Mouse (Mus musculus) Patski (cell line): ENCODE measurements at regions not wholly inside any gene's neighbourhood (a gene's known extent, or its start where the extent isn't known, plus 50 kb on each side); places are given as distances from the start of the nearest gene placed in this dataset.
A peak's percentile ranks its signal among the peaks of the same experiment; 100 is the strongest.

ENCODE experiments used
- ATAC-seq: fragments of 100-300 bp; one replicate; pipeline ENCODE4 v1.8.0; 2021
- CTCF ChIA-PET: fragments of 350-600 bp; sonication (Branson Sonifier 250); formaldehyde crosslinking; loops from one replicate; lab custom pipeline; 2022; ENCODE audit warnings: inconsistent platforms; lab: Charles Lee
- POLR2A ChIA-PET: fragments of 350-600 bp; sonication (Branson Sonifier 250); formaldehyde crosslinking; loops from one replicate; lab custom pipeline; 2022; ENCODE audit warnings: antibody characterized with exemption, inconsistent platforms; lab: Charles Lee
- DNase-seq: peaks from one replicate; pipeline ENCODE4 v3.0.0-alpha.2; 2011; ENCODE audit warnings: low read depth, low spot score
- H3K27me3 ChIP-seq: fragments of 371-371 bp; one replicate; pipeline ENCODE4 v1.5.1; 2021
- CTCF ChIP-seq: fragments of 100-300 bp; IDR thresholded peaks from one replicate; pipeline ENCODE4 v1.5.1; 2021
- in situ Hi-C: fragments of 300-500 bp; cut with MboI; formaldehyde crosslinking; loops from 3 replicates; pipeline ENCODE4 v1.11.1; 2018; ENCODE audit warnings: low pct_unique_long_range_greater_than_20kb, mixed read lengths

GRCm38 (mm10) chr8:109081295-109081694, 412.5 kb upstream of the Pmfbp1 start:
- no peak for DNase-seq

GRCm38 (mm10) chr8:109085134-109085533, 408.7 kb upstream of the Pmfbp1 start:
- CTCF ChIA-PET = interaction anchor here (0.9 kb wide), 1 partner anchor 23 kb away, joined by 3 read pairs; no protein-coding TSS in a partner anchor
- TF ChIP-seq CTCF = no peak
- POLR2A ChIA-PET = no interaction called here
- no peak for DNase-seq
- no peaks in the 10 kb centered on the region for H3K27me3 ChIP-seq
- no peak for ATAC-seq
- in situ Hi-C loops = no loop called here

More at GRCm38 (mm10) chr8:109081295-109081694, 412.5 kb upstream of the Pmfbp1 start:
- TF ChIP-seq CTCF = no peak
- CTCF ChIA-PET = no interaction called here
- no peaks in the 10 kb centered on the region for H3K27me3 ChIP-seq
- in situ Hi-C loops = no loop called here
- no peak for ATAC-seq
- POLR2A ChIA-PET = no interaction called here

- no peak for TF ChIP-seq CTCF
- peaks cover 2% of the 10 kb centered on the region for H3K27me3 ChIP-seq
- DNase-seq (no peak), ATAC-seq (peak; percentile 47)
- in situ Hi-C loops = no loop called here
- CTCF ChIA-PET = interaction anchor here (2.1 kb wide), 1 partner anchor 8 kb away, joined by 7 read pairs; no protein-coding TSS in a partner anchor
- POLR2A ChIA-PET = no interaction called here
Measured at GRCm38 (mm10) chr8:109087781-109088180, 406.0 kb upstream of the Pmfbp1 start.

- in situ Hi-C loops = no loop called here
- DNase-seq = no peak
Measured at GRCm38 (mm10) chr8:109099671-109100070, 394.2 kb upstream of the Pmfbp1 start.

GRCm38 (mm10) chr8:109101416-109101815, 392.4 kb upstream of the Pmfbp1 start:
- no peak for DNase-seq
- in situ Hi-C loops = no loop called here
- ChIA-PET POLR2A (no interaction called here), CTCF (no interaction called here)
- no peak for TF ChIP-seq CTCF
- H3K27me3 ChIP-seq = peaks cover 2% of the 10 kb centered on the region
- ATAC-seq = no peak

More at GRCm38 (mm10) chr8:109099671-109100070, 394.2 kb upstream of the Pmfbp1 start:
- ATAC-seq = no peak
- TF ChIP-seq CTCF = no peak
- H3K27me3 ChIP-seq = peaks cover 6% of the 10 kb centered on the region
- ChIA-PET CTCF (interaction anchor here (1.1 kb wide), 1 partner anchor 31 kb away, joined by 3 read pairs; no protein-coding TSS in a partner anchor), POLR2A (no interaction called here)

- no peak for TF ChIP-seq CTCF
- ChIA-PET CTCF (no interaction called here), POLR2A (no interaction called here)
- H3K27me3 ChIP-seq = no peaks in the 10 kb centered on the region
- DNase-seq (no peak), ATAC-seq (no peak)
- in situ Hi-C loops = no loop called here
Measured at GRCm38 (mm10) chr8:109104798-109105326, 389.0 kb upstream of the Pmfbp1 start.

GRCm38 (mm10) chr8:109105693-109106092, 388.1 kb upstream of the Pmfbp1 start:
- no peak for DNase-seq
- no peak for ATAC-seq
- CTCF ChIA-PET = interaction anchor here (0.8 kb wide), 1 partner anchor 9 kb away, joined by 3 read pairs; no protein-coding TSS in a partner anchor
- POLR2A ChIA-PET = no interaction called here
- H3K27me3 ChIP-seq = no peaks in the 10 kb centered on the region
- in situ Hi-C loops = no loop called here
- TF ChIP-seq CTCF = no peak

GRCm38 (mm10) chr8:109106971-109107370, 386.9 kb upstream of the Pmfbp1 start:
- TF ChIP-seq CTCF = no peak
- in situ Hi-C loops = no loop called here
- ChIA-PET CTCF (no interaction called here), POLR2A (no interaction called here)
- ATAC-seq (no peak), DNase-seq (no peak)
- H3K27me3 ChIP-seq = no peaks in the 10 kb centered on the region

- ATAC-seq (no peak), DNase-seq (no peak)
- POLR2A ChIA-PET = no interaction called here
- in situ Hi-C loops = no loop called here
- no peaks in the 10 kb centered on the region for H3K27me3 ChIP-seq
- CTCF ChIA-PET = interaction anchor here (0.5 kb wide), 1 partner anchor 23 kb away, joined by 3 read pairs; no protein-coding TSS in a partner anchor
- no peak for TF ChIP-seq CTCF
Measured at GRCm38 (mm10) chr8:109107762-109108161, 386.1 kb upstream of the Pmfbp1 start.

- POLR2A ChIA-PET = interaction anchor here (0.5 kb wide), 1 partner anchor 105 kb away, joined by 3 read pairs; no protein-coding TSS in a partner anchor
- CTCF ChIA-PET = no interaction called here
- no peak for TF ChIP-seq CTCF
- in situ Hi-C loops = no loop called here
- DNase-seq (no peak), ATAC-seq (no peak)
- H3K27me3 ChIP-seq = no peaks in the 10 kb centered on the region
Measured at GRCm38 (mm10) chr8:109109390-109109789, 384.4 kb upstream of the Pmfbp1 start.

GRCm38 (mm10) chr8:109121776-109122175, 372.1 kb upstream of the Pmfbp1 start:
- POLR2A ChIA-PET = no interaction called here

More at GRCm38 (mm10) chr8:109121776-109122175, 372.1 kb upstream of the Pmfbp1 start:
- in situ Hi-C loops = no loop called here
- no peak for ATAC-seq
- TF ChIP-seq CTCF = no peak
- CTCF ChIA-PET = interaction anchor here (0.6 kb wide), 1 partner anchor 164 kb away, joined by 3 read pairs; no protein-coding TSS in a partner anchor
- H3K27me3 ChIP-seq = peaks cover 21% of the 10 kb centered on the region
- no peak for DNase-seq
